8 mouse cellular contexts compared by ENCODE assay signal in the genomic region with DNA sequence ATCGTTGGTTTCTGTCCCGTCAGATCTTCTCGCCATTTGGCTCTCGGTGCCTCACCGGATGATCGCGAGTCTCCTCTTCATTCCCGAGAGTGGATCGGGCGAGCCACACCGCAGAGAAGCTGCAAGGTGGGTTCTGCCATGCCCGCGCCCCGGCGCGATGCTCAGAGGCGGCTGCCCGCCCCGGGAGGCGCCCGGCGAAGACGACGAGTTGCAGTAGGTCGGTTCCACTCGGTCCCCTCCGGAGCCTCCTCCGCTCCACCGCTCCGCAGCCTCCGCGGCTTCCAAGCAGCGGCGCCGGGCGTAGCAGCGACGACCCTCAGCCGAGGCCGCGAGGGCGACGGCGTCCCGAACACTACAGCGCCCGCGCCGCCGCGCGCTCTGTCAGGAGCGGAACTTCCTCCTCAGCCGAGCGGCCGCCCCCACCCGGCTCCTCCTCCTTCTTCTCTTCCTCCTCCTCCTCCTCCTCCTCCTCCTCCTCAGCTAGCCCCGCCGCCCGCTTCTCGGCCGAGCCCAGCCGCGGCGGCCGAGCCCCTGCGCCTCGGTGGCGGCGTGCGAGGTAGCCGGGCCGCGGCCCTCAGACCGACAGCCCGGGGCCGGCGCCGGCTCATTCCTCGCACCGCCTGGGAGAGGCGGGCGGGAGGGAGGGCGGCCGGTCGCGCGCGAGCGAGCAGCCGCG. TPM values are rescaled to one million over a fixed set of nuclear protein-coding genes. Genes with fewer than 3 reads are reported as not detected.
DNase-seq lines count a peak whose midpoint lies in the region; ATAC-seq and TF ChIP-seq lines count a peak whose summit lies in the region.

A gene (minus strand): TSS at position 417 of the 676 bp plus-strand sequence.

- H3K27ac ChIP-seq in embryonic facial prominence, embryonic 10.5 days (replicated peaks) = peak within 1 kb of the TSS; percentile 99
- peak within 1 kb of the TSS; percentile 98 for H3K27ac ChIP-seq in limb, embryonic 14.5 days (replicated peaks; ENCODE audit: low read depth, low read length)
- H3K27ac ChIP-seq in midbrain, embryonic 16.5 days (ENCODE audit: low read length) = peak within 1 kb of the TSS; percentile 98
- peak within 1 kb of the TSS; percentile 100 for H3K27ac ChIP-seq in spleen, adult 2 months (ENCODE audit: insufficient read depth, low read length)

- under 1% methylated on average over 89 of the region's 92 CpGs for WGBS in embryonic facial prominence, embryonic 10.5 days
- WGBS in limb, embryonic 14.5 days = under 1% methylated on average over 60 of the region's 92 CpGs
- WGBS in midbrain, embryonic 16.5 days = under 1% methylated on average over 55 of the region's 92 CpGs
- under 1% methylated on average over 83 of the region's 92 CpGs for WGBS in spleen, adult 2 months

- H3K9me3 ChIP-seq in embryonic facial prominence, embryonic 10.5 days = no peaks in the 10 kb centered on the region
- no peaks in the 10 kb centered on the region for H3K9me3 ChIP-seq in limb, embryonic 14.5 days (ENCODE audit: control insufficient read depth, low read length)
- no peaks in the 10 kb centered on the region for H3K9me3 ChIP-seq in midbrain, embryonic 16.5 days (replicated peaks; ENCODE audit: control insufficient read depth, low read length, poor library complexity, severe bottlenecking)

- peaks cover 40% of the 10 kb centered on the region for H3K4me1 ChIP-seq in embryonic facial prominence, embryonic 10.5 days
- H3K4me1 ChIP-seq in limb, embryonic 14.5 days (ENCODE audit: control insufficient read depth, insufficient read depth, low read length) = peaks cover 21% of the 10 kb centered on the region
- peaks cover 27% of the 10 kb centered on the region for H3K4me1 ChIP-seq in midbrain, embryonic 16.5 days (ENCODE audit: control insufficient read depth, insufficient read depth, low read length)
- H3K4me1 ChIP-seq in spleen, adult 2 months (ENCODE audit: control insufficient read depth, insufficient read depth, insufficient read length) = peaks cover 9% of the 10 kb centered on the region; the same call in 1 of the 2 replicates

- no peak for TF ChIP-seq CTCF in spleen, adult 2 months (IDR thresholded peaks at IDR 0.05; ENCODE audit: extremely low read depth, insufficient read depth, insufficient read length, insufficient replicate concordance)

- DNase-seq in layer of hippocampus, adult 11-12 months (ENCODE audit: low spot score) = peak; percentile 84
- DNase-seq in layer of hippocampus, adult 9-10 months (ENCODE audit: low spot score) = no peak
- peak; percentile 89 for DNase-seq in embryonic facial prominence, embryonic 10.5 days (ENCODE audit: low spot score)
- peak; percentile 99 for DNase-seq in heart, adult 11 months
- peak; percentile 89 for DNase-seq in kidney, adult 18-20 months
- DNase-seq in limb, embryonic 14.5 days (ENCODE audit: low spot score) = peak; percentile 89
- DNase-seq in spleen, adult 2 months (ENCODE audit: low read depth in 1 of 2, low spot score in 2 of 2) = peak in 1 of 2 experiments; percentile 86

- peak; percentile 92 for ATAC-seq in limb, embryonic 14.5 days (ENCODE audit: low FRiP score, low read depth)
- peak; percentile 90 for ATAC-seq in midbrain, embryonic 16.5 days

- H3K4me3 ChIP-seq in embryonic facial prominence, embryonic 10.5 days = peak within 1 kb of the TSS; percentile 73
- peak within 1 kb of the TSS; percentile 86 for H3K4me3 ChIP-seq in limb, embryonic 14.5 days (replicated peaks; ENCODE audit: low read length)
- H3K4me3 ChIP-seq in midbrain, embryonic 16.5 days (ENCODE audit: low read depth, low read length) = peak within 1 kb of the TSS; percentile 88
- H3K4me3 ChIP-seq in spleen, adult 2 months (ENCODE audit: extremely low read depth, insufficient read depth, insufficient read length) = peak within 1 kb of the TSS; percentile 84

- peak within 1 kb of the TSS; percentile 67 for H3K4me2 ChIP-seq in limb, embryonic 14.5 days (replicated peaks; ENCODE audit: low read depth, low read length, severe bottlenecking)
- H3K4me2 ChIP-seq in midbrain, embryonic 16.5 days (ENCODE audit: low read length) = peak within 1 kb of the TSS; percentile 82

- no peaks in the 10 kb centered on the region for H3K27me3 ChIP-seq in embryonic facial prominence, embryonic 10.5 days (replicated peaks; ENCODE audit: low read depth, poor library complexity, severe bottlenecking)
- no peaks in the 10 kb centered on the region for H3K27me3 ChIP-seq in limb, embryonic 14.5 days (ENCODE audit: control insufficient read depth, insufficient read depth, low read length)
- no peaks in the 10 kb centered on the region for H3K27me3 ChIP-seq in midbrain, embryonic 16.5 days (ENCODE audit: control insufficient read depth, insufficient read depth, low read depth, low read length)
- H3K27me3 ChIP-seq in spleen, adult 2 months (ENCODE audit: control insufficient read depth, insufficient read depth, low read length) = no peaks in the 10 kb centered on the region

- peak within 1 kb of the TSS; percentile 98 for H3K9ac ChIP-seq in limb, embryonic 14.5 days (ENCODE audit: low read depth, low read length, severe bottlenecking)
- H3K9ac ChIP-seq in midbrain, embryonic 16.5 days (ENCODE audit: low read depth, low read length) = peak within 1 kb of the TSS; percentile 90

- no peaks in the 10 kb centered on the region for H3K36me3 ChIP-seq in embryonic facial prominence, embryonic 10.5 days (replicated peaks)
- no peaks in the 10 kb centered on the region for H3K36me3 ChIP-seq in limb, embryonic 14.5 days (ENCODE audit: control insufficient read depth, insufficient read depth, low read length)
- no peaks in the 10 kb centered on the region for H3K36me3 ChIP-seq in midbrain, embryonic 16.5 days (ENCODE audit: control insufficient read depth, insufficient read depth, low read length)
- no peaks in the 10 kb centered on the region for H3K36me3 ChIP-seq in spleen, adult 2 months (ENCODE audit: control insufficient read depth, insufficient read depth, low read length)

- peak; percentile 97 for TF ChIP-seq POLR2A in limb, embryonic 14.5 days (IDR thresholded peaks at IDR 0.05; ENCODE audit: borderline replicate concordance, extremely low read depth, insufficient read depth, insufficient read length)
- TF ChIP-seq POLR2A in spleen, adult 2 months (IDR thresholded peaks at IDR 0.05; ENCODE audit: low read depth, low read length) = peak; percentile 96

RNA-seq across cellular contexts. Expression of the gene that starts here (rescaled TPM):
- polyA plus RNA-seq in embryonic facial prominence, embryonic 10.5 days (2016; fragmentation: Nextera tagmentation; extraction: Ambion mirVana) = 57.8 and 65.6 TPM in 2 replicates
- 16.6 and 16.8 TPM in 2 replicates for polyA plus RNA-seq in limb, embryonic 14.5 days (2012; rRNA removed)
- 87.1 and 95.4 TPM in 2 replicates for polyA plus RNA-seq in limb, embryonic 14.5 days (2014; fragmentation: Nextera tagmentation; extraction: Ambion mirVana)
- 30.7 and 32.7 TPM in 2 replicates for polyA plus RNA-seq in midbrain, embryonic 16.5 days (2015; fragmentation: Nextera tagmentation; extraction: Ambion mirVana)
- 4.4 and 20.9 TPM in 2 replicates for polyA plus RNA-seq in spleen, adult 2 months (2012; rRNA removed)
